Mouse (Mus musculus) liver, embryonic 16.5 days (tissue): Measurements from ENCODE around the gene Cdk14. TPM values are rescaled to one million over a fixed set of nuclear protein-coding genes. Genes with fewer than 3 reads are reported as not detected.

Experiments used
- ATAC-seq: fragments of 200-750 bp; cut with Nextera tagmentation; 2 replicates; pipeline ENCODE4 v1.8.0; 2017; ENCODE audit warnings: low read depth, mild to moderate bottlenecking, moderate number of reproducible peaks, moderate library complexity
- H3K27ac ChIP-seq: fragments of 300-500 bp; sonication (generic); 2 replicates; pipeline ENCODE4 v1.5.1; 2014; ENCODE audit warnings: mild to moderate bottlenecking, low read length
- H3K27me3 ChIP-seq: fragments of 300-500 bp; sonication (generic); 2 replicates; pipeline ENCODE4 v1.6.1; 2014; ENCODE audit warnings: low read depth, low read length, mixed read lengths; ENCODE audit not compliant: control insufficient read depth, insufficient read depth
- H3K36me3 ChIP-seq: fragments of 300-500 bp; sonication (generic); 2 replicates; pipeline ENCODE4 v1.6.1; 2014; ENCODE audit warnings: mild to moderate bottlenecking; ENCODE audit not compliant: control insufficient read depth, insufficient read depth
- H3K4me1 ChIP-seq: fragments of 300-500 bp; sonication (generic); 2 replicates; pipeline ENCODE4 v1.6.1; 2014; ENCODE audit warnings: low read depth, low read length, mixed read lengths; ENCODE audit not compliant: control insufficient read depth
- H3K4me2 ChIP-seq: fragments of 300-500 bp; sonication (generic); 2 replicates; pipeline ENCODE4 v1.6.1; 2014; ENCODE audit warnings: low read depth, low read length, mixed read lengths
- H3K4me3 ChIP-seq: fragments of 300-500 bp; sonication (generic); 2 replicates; pipeline ENCODE4 v1.5.1; 2014; ENCODE audit warnings: low read depth, mild to moderate bottlenecking, low read length
- H3K9ac ChIP-seq: fragments of 300-500 bp; sonication (generic); 2 replicates; pipeline ENCODE4 v1.6.1; 2014; ENCODE audit warnings: low read depth, low read length
- H3K9me3 ChIP-seq: fragments of 300-500 bp; sonication (generic); replicated peaks from 2 replicates; pipeline ENCODE4 v1.6.1; 2016; ENCODE audit warnings: low read length; ENCODE audit not compliant: control insufficient read depth
- WGBS: fragments of 180-500 bp; shearing (Covaris S2); extraction: QIAGEN DNeasy Blood & Tissue Kit; methylation state at CpG from one replicate; pipeline ENCODE4 v1.1.7; 2014; ENCODE audit not compliant: insufficient replicate concordance; 5-methylcytosine and 5-hydroxymethylcytosine counted together
- polyA plus RNA-seq: library from polyadenylated mRNA; unstranded; fragments of >200 nt; fragmentation: Nextera tagmentation; extraction: Ambion mirVana; gene quantifications from 2 replicates; pipeline ENCODE4 v1.2.1, GENCODE M21; 2015

The Cdk14 gene
- polyA plus RNA-seq, 1 experiment from 2014 or later: 1.1 TPM

- no peak overlapping the region for H3K27ac ChIP-seq
- H3K27me3 ChIP-seq: no peaks in the 10 kb centered on the region
- 81% methylated on average over 5 of the region's 5 CpGs for WGBS
- H3K4me1 ChIP-seq: no peaks in the 10 kb centered on the region
- no peak overlapping the region for H3K4me3 ChIP-seq
- H3K9ac ChIP-seq: no peak overlapping the region
- H3K36me3 ChIP-seq: no peaks in the 10 kb centered on the region
- ATAC-seq: no peak
- no peak overlapping the region for H3K4me2 ChIP-seq
- H3K9me3 ChIP-seq: no peaks in the 10 kb centered on the region
These were observed 60.7 kb downstream of the Cdk14 start for GRCm38 (mm10) chr5:5359370-5359769.

DNA sequence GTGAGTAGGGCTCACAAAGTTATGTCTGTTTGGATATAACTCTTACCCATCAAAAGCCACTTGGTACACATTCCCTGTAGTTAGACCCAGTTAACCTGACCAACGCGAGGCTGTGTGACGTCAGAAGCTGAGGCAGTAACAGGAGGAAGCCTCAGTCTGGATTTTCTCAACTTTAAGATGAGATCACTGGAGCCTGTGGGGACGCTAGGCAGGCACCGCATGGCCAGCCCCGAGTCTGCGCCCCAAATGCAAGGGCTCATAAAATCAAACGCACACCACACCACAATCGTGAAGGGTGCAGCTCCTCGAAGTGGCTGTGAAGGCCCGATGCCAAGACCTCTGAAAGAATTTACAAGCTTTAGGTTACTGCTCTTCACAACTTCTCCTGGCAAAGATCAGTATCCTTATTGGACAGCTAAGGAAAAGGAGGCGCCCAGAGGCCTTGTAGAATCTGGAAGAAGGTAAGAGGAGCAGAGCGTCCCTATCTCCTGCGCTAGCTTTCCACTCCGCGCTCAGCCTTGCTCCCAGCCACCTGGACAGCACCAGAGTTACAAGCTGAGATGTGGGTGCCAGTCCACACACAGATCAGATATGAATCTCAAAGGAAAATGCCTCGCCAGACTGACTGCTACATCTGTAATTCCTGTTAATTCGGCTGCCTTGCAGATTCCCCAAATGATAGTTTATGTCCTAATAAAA lies 61.9 kb downstream of the Cdk14 start:
- Histone ChIP-seq H3K4me3 (no peak overlapping the region), H3K27ac (no peak overlapping the region), H3K4me1 (no peaks in the 10 kb centered on the region), H3K36me3 (no peaks in the 10 kb centered on the region), H3K4me2 (no peak overlapping the region), H3K9me3 (no peaks in the 10 kb centered on the region), H3K27me3 (no peaks in the 10 kb centered on the region), H3K9ac (no peak overlapping the region)
- WGBS: 59% methylated on average over 18 of the region's 18 CpGs
- no peak for ATAC-seq

- Histone ChIP-seq H3K4me1 (no peaks in the 10 kb centered on the region), H3K36me3 (no peaks in the 10 kb centered on the region), H3K9me3 (no peaks in the 10 kb centered on the region), H3K9ac (no peak overlapping the region), H3K4me2 (no peak overlapping the region), H3K4me3 (no peak overlapping the region), H3K27me3 (no peaks in the 10 kb centered on the region), H3K27ac (no peak overlapping the region)
- ATAC-seq: no peak
- 52% methylated on average over 5 of the region's 5 CpGs for WGBS
These were observed 65.3 kb downstream of the Cdk14 start for GRCm38 (mm10) chr5:5354684-5355368.

DNA sequence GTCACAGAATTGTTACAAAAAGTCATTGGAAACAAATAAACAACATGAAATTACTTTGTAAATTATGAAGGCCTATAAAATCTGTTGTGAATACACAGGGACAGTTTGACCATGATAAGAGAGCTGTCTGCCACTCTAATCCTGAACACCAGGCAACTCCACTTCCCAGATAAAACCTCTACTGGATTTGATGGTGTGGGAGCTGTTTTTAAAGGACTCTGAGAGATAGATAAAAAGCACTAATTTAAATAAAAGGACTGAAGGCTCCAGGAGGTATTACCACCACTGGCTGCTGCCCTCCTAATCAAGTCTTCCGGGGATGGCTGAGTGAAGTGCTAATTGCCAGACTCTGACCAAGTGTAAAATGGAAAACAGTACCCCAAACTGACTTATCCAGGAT lies 66.2 kb downstream of the Cdk14 start:
- H3K4me2 ChIP-seq: no peak overlapping the region
- no peak overlapping the region for H3K4me3 ChIP-seq
- 45% methylated on average over 1 of the region's 1 CpGs for WGBS
- H3K9me3 ChIP-seq: no peaks in the 10 kb centered on the region
- no peak for ATAC-seq
- H3K27ac ChIP-seq: no peak overlapping the region
- no peak overlapping the region for H3K9ac ChIP-seq
- H3K27me3 ChIP-seq: no peaks in the 10 kb centered on the region
- H3K36me3 ChIP-seq: no peaks in the 10 kb centered on the region
- no peaks in the 10 kb centered on the region for H3K4me1 ChIP-seq

- Histone ChIP-seq H3K27me3 (no peaks in the 10 kb centered on the region), H3K4me3 (no peak overlapping the region), H3K4me2 (no peak overlapping the region), H3K27ac (no peak overlapping the region), H3K36me3 (no peaks in the 10 kb centered on the region), H3K9me3 (no peaks in the 10 kb centered on the region), H3K9ac (no peak overlapping the region), H3K4me1 (no peaks in the 10 kb centered on the region)
- WGBS: 50% methylated on average over 5 of the region's 5 CpGs
- ATAC-seq: no peak
These were observed 75.5 kb downstream of the Cdk14 start for GRCm38 (mm10) chr5:5344646-5345045.

DNA sequence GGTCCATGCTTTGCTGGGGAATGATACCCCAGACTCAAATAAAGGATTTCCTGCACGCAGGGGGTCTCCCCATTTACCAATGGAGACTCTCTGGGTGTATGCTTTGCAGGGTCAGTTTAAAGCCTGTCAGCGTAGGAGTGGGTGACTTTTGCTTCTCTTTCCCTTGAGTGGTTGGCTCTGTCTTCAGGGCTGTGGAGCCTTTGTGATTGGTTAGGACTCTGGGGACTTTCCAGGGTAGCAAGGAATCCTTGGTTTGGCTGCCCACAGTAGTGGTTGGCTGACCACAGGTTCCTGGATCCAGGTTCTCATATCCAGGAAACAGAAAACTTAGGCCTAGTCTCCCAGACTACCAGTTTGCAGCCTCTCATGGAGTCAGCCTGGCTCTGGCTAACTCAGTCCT lies 76.4 kb downstream of the Cdk14 start:
- no peak overlapping the region for H3K27ac ChIP-seq

DNA sequence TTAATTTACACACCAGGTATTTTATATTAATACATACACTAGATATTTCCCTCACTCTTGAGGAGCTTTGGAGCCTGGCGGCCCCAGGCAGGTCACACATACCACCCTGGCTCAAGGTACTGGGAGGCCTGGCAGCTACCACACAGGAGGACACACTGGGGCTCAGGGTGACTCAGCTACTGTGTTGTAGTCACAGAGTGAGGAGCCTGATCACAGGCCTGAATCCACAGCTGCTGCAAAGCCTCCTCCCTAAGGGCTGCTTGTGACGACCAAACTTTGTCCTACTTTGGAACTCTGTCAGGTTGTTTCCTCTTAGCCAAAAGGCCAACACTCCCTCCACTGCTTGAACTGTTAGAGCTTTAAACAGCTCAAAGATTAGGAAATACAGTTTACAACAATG lies 76.8 kb downstream of the Cdk14 start:
- H3K27ac ChIP-seq: no peak overlapping the region
- 43% methylated on average over 2 of the region's 2 CpGs for WGBS

More for the DNA sequence above, 76.4 kb downstream of the Cdk14 start:
- Histone ChIP-seq H3K9ac (no peak overlapping the region), H3K36me3 (no peaks in the 10 kb centered on the region), H3K9me3 (no peaks in the 10 kb centered on the region), H3K4me3 (no peak overlapping the region), H3K27me3 (no peaks in the 10 kb centered on the region), H3K4me2 (no peak overlapping the region), H3K4me1 (no peaks in the 10 kb centered on the region)
- WGBS: 51% methylated on average over 2 of the region's 2 CpGs
- no peak for ATAC-seq

DNA sequence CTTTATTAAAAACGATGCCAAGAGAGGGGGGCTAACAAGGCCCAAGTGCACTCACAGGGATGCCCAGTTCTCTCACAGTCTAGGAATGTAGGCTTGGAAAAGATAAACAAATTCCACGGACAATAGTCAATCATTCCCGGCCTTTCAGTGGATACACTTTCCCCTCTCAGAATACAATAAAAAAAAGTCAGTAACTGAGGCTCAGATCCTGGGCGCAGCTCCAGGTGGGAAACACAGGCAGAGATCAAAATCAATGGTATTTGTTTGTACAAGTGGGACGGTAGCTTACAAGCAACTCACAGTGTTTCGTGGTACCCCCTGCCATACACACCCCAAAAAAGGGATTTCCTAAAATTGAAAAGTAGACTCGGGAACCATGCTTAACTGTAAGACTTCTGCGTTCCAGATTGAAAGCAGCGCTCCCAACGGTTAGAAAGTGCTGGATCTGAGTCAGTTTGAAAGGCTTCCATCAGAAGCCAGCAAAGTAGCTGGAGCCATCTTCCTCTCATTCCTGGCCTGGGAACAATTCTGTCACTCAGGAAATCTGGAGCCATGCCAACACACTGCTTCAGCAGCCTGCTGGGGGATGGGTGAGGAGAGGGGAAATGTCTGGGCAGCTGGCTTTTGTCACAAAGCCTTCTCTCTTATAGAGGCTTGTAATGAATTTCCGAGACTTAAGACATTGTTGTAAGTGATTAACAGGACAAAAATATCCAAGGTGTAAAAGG lies 77.5 kb downstream of the Cdk14 start:
- Histone ChIP-seq H3K9ac (no peak overlapping the region), H3K4me1 (no peaks in the 10 kb centered on the region), H3K4me3 (no peak overlapping the region), H3K36me3 (no peaks in the 10 kb centered on the region), H3K27ac (no peak overlapping the region), H3K27me3 (no peaks in the 10 kb centered on the region), H3K4me2 (no peak overlapping the region), H3K9me3 (no peaks in the 10 kb centered on the region)
- ATAC-seq: no peak
- WGBS: 50% methylated on average over 11 of the region's 11 CpGs

More for the DNA sequence above, 76.8 kb downstream of the Cdk14 start:
- no peaks in the 10 kb centered on the region for H3K27me3 ChIP-seq
- H3K9ac ChIP-seq: no peak overlapping the region
- no peaks in the 10 kb centered on the region for H3K9me3 ChIP-seq
- no peaks in the 10 kb centered on the region for H3K4me1 ChIP-seq
- no peak overlapping the region for H3K4me3 ChIP-seq
- no peaks in the 10 kb centered on the region for H3K36me3 ChIP-seq
- no peak for ATAC-seq
- H3K4me2 ChIP-seq: no peak overlapping the region

GRCm38 (mm10) chr5:5341611-5342010 lies 78.5 kb downstream of the Cdk14 start:
- Histone ChIP-seq H3K27me3 (no peaks in the 10 kb centered on the region), H3K4me2 (no peak overlapping the region), H3K36me3 (no peaks in the 10 kb centered on the region), H3K9ac (no peak overlapping the region), H3K9me3 (no peaks in the 10 kb centered on the region), H3K4me1 (no peaks in the 10 kb centered on the region), H3K4me3 (no peak overlapping the region), H3K27ac (no peak overlapping the region)
- 56% methylated on average over 8 of the region's 8 CpGs for WGBS
- no peak for ATAC-seq
